Mouse (Mus musculus) myocyte (in vitro differentiated cells): ENCODE results near the gene Gapdh. TPM values are rescaled to one million over a fixed set of nuclear protein-coding genes. Genes with fewer than 3 reads are reported as not detected.

ENCODE experiments used
- H3K27me3 ChIP-seq: one replicate; pipeline ENCODE4 v1.6.1; 2011; ENCODE audit not compliant: control insufficient read depth, insufficient read depth, insufficient read length
- H3K36me3 ChIP-seq: one replicate; pipeline ENCODE4 v1.6.1; 2011; ENCODE audit not compliant: control insufficient read depth, insufficient read depth
- H3K4me2 ChIP-seq: one replicate; pipeline ENCODE4 v1.6.1; 2011; ENCODE audit warnings: low read depth, control low read depth
- H3K4me3 ChIP-seq: one replicate; pipeline ENCODE4 v1.5.1; 2011; ENCODE audit warnings: mild to moderate bottlenecking, control low read depth, moderate library complexity
- H3K79me2 ChIP-seq: one replicate; pipeline ENCODE4 v1.6.1; 2011; ENCODE audit not compliant: control insufficient read depth, insufficient read depth
- H3ac ChIP-seq: one replicate; pipeline ENCODE4 v1.6.1; 2011; ENCODE audit not compliant: control insufficient read depth, insufficient read length
- CEBPB ChIP-seq: IDR thresholded peaks from 2 replicates; pipeline ENCODE4 v1.6.1; 2011; ENCODE audit warnings: mild to moderate bottlenecking, moderate library complexity; ENCODE audit not compliant: poor library complexity, insufficient read depth, severe bottlenecking
- E2F4 ChIP-seq: IDR thresholded peaks from one replicate; pipeline ENCODE4 v1.6.1; 2011; ENCODE audit warnings: mild to moderate bottlenecking, control low read depth, moderate library complexity; ENCODE audit not compliant: insufficient read depth
- MAX ChIP-seq: IDR thresholded peaks from one replicate; pipeline ENCODE4 v1.6.1; 2011; ENCODE audit warnings: low read depth, mild to moderate bottlenecking, control low read depth
- MYOD1 ChIP-seq, 3 experiments: IDR thresholded peaks; one replicate each; pipeline ENCODE4 v1.6.1; 2011; ENCODE audit warnings: control low read depth in 2 of 3, low read depth in 2 of 3, mild to moderate bottlenecking in 2 of 3, moderate library complexity in 1 of 3; ENCODE audit not compliant: insufficient read length in 2 of 3, control insufficient read depth in 1 of 3
- MYOG ChIP-seq, 3 experiments: IDR thresholded peaks; one replicate each; pipeline ENCODE4 v1.6.1; 2011; ENCODE audit warnings: control low read depth in 2 of 3, low read depth in 2 of 3, mild to moderate bottlenecking in 2 of 3; ENCODE audit not compliant: insufficient read length in 2 of 3, control insufficient read depth in 1 of 3, insufficient read depth in 1 of 3
- POLR2A ChIP-seq: IDR thresholded peaks from one replicate; pipeline ENCODE4 v1.6.1; 2011; ENCODE audit warnings: low read depth, mild to moderate bottlenecking, control low read depth, moderate library complexity; ENCODE audit not compliant: insufficient read length
- POLR2AphosphoS2 ChIP-seq: IDR thresholded peaks from one replicate; pipeline ENCODE4 v1.6.1; 2011; ENCODE audit warnings: low read depth, control low read depth; ENCODE audit not compliant: insufficient read length
- REST ChIP-seq: IDR thresholded peaks from one replicate; pipeline ENCODE4 v1.6.1; 2011; ENCODE audit warnings: mild to moderate bottlenecking, control low read depth, moderate library complexity; ENCODE audit not compliant: insufficient read depth, insufficient read length
- SRF ChIP-seq: IDR thresholded peaks from one replicate; pipeline ENCODE4 v1.6.1; 2011; ENCODE audit warnings: low read depth; ENCODE audit not compliant: control insufficient read depth, insufficient read length
- TCF12 ChIP-seq: IDR thresholded peaks from one replicate; pipeline ENCODE4 v1.6.1; 2011; ENCODE audit warnings: mild to moderate bottlenecking, control low read depth; ENCODE audit not compliant: poor library complexity, insufficient read depth, severe bottlenecking
- TCF3 ChIP-seq: IDR thresholded peaks from one replicate; pipeline ENCODE4 v1.6.1; 2011; ENCODE audit warnings: low read depth, control low read depth; ENCODE audit not compliant: insufficient read length
- polyA plus RNA-seq: library from polyadenylated mRNA; unstranded; fragments of >200 nt; fragmentation: generic; extraction: Trizol; gene quantifications from one replicate; pipeline ENCODE4 v1.2.1, GENCODE M21; 2012; ENCODE audit warnings: missing spikeins

Gapdh gene
- polyA plus RNA-seq, 1 experiment: 9,871 TPM

DNA sequence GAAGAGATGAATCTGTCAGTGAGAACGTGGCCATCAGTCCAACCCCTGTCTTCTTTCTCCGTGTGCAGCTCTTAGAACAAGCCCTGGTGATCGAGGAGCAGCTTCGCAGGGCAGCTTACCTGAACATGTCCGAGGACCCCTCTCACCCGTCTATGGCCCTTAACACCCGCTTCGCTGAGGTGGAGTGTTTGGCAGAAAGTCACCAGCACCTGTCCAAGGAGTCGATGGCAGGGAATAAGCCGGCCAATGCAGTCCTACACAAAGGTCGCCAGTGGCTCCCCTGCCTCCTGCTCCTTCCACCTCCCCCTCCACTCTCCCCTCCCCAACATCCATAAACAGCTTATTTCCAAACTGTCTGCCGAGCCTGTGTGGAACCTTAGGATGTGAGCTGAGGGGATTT, 37.5 kb downstream of the Gapdh start:
- Histone ChIP-seq H3K4me2 (no peak overlapping the region), H3ac (no peak overlapping the region), H3K79me2 (peaks cover 20% of the 10 kb centered on the region), H3K27me3 (no peaks in the 10 kb centered on the region), H3K36me3 (peaks cover 41% of the 10 kb centered on the region), H3K4me3 (no peak overlapping the region)
- TF ChIP-seq TCF3 (no peak), SRF (no peak), MYOD1 (IDR thresholded peaks at IDR 0.05; ENCODE audit: control insufficient read depth in 1 of 3, insufficient read length in 2 of 3, low read depth in 2 of 3) (no peak), CEBPB (no peak), POLR2AphosphoS2 (no peak)

DNA sequence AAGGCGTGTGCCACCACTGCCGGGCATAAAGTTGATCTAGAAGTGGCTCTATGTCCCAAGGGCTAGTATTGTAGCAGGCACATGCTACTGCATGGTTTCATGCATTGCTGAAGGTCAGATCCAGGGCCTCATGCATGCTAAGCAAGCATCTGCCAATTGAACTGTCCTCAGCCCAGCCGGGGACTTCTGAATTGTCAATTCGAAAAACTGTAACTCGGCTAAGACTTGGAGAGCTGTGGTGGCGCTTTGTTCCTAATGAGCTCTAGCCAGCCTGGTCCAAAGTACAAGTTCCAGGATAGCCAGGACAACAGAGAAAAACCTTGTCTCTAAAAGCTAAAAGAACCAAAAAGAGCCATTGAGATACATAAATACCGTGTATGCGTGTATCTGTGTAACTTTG, 46.9 kb downstream of the Gapdh start:
- no peaks in the 10 kb centered on the region for H3K79me2 ChIP-seq
- H3K36me3 ChIP-seq: peaks cover 88% of the 10 kb centered on the region
- H3K4me3 ChIP-seq: no peak overlapping the region
- H3K4me2 ChIP-seq: no peak overlapping the region
- no peak for TF ChIP-seq MYOD1 (IDR thresholded peaks at IDR 0.05; ENCODE audit: control insufficient read depth in 1 of 3, insufficient read length in 2 of 3, low read depth in 2 of 3)
- no peak for TF ChIP-seq SRF
- TF ChIP-seq MAX: no peak
- TF ChIP-seq POLR2AphosphoS2: no peak
- no peak for TF ChIP-seq CEBPB
- TF ChIP-seq E2F4: no peak
- TF ChIP-seq MYOG (IDR thresholded peaks at IDR 0.05; ENCODE audit: control insufficient read depth in 1 of 3, insufficient read depth in 1 of 3, insufficient read length in 2 of 3, low read depth in 2 of 3): no peak
- TF ChIP-seq TCF3: no peak
- no peak for TF ChIP-seq REST
- H3K27me3 ChIP-seq: no peaks in the 10 kb centered on the region
- no peak overlapping the region for H3ac ChIP-seq

DNA sequence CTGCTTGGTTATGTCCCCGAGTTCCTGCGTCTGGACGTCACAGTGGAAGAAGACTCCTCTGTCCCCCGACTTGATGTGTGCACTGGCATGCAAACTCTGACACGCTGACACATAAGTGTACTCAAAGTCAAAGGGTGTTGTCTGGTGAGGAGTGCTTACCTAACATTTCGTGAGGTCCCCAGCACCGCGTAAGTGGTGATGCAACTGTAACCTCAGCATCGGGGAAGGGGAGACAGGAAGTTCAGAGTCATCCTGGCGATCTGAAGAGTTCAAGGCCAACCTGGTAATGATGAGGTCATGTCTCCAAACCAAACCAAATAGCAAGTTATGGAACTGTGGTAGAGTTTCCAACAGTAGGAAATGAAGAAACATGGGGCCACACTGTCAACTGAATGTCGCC, 53.7 kb downstream of the Gapdh start:
- no peak for TF ChIP-seq CEBPB
- TF ChIP-seq TCF3: no peak
- no peak for TF ChIP-seq SRF
- TF ChIP-seq POLR2A: peak; percentile 17
- TF ChIP-seq TCF12: no peak
- TF ChIP-seq REST: no peak
- Histone ChIP-seq H3K4me2 (no peak overlapping the region), H3K27me3 (no peaks in the 10 kb centered on the region), H3K4me3 (no peak overlapping the region), H3K79me2 (no peaks in the 10 kb centered on the region), H3ac (no peak overlapping the region), H3K36me3 (peaks cover 83% of the 10 kb centered on the region)

Other genes starting within 250 kb of the Gapdh start
- gene Ptms, start 246.4 kb downstream of the Gapdh start, polyA plus RNA-seq: 1,462 TPM
- gene Mlf2, start 235.1 kb downstream of the Gapdh start, polyA plus RNA-seq: 384 TPM
- gene Cops7a, start 200.9 kb downstream of the Gapdh start, polyA plus RNA-seq: 142 TPM
- gene Pianp, start 169.8 kb downstream of the Gapdh start, polyA plus RNA-seq: 1.1 TPM
- 20.8 TPM for gene Zfp384, start 157.3 kb downstream of the Gapdh start, polyA plus RNA-seq
- 31.2 TPM for gene Ing4, start 126.7 kb downstream of the Gapdh start, polyA plus RNA-seq
- gene Acrbp, start 116.8 kb downstream of the Gapdh start, polyA plus RNA-seq: 1.4 TPM
- not detected for gene Lpar5, start 98.5 kb downstream of the Gapdh start, polyA plus RNA-seq
- 133 TPM for gene Chd4, start 70.5 kb downstream of the Gapdh start, polyA plus RNA-seq
- gene Nop2, start 34.6 kb downstream of the Gapdh start, polyA plus RNA-seq: 55.4 TPM
- gene Iffo1, start 21.2 kb downstream of the Gapdh start, polyA plus RNA-seq: 244 TPM
- gene Ncapd2, start 25.2 kb upstream of the Gapdh start, polyA plus RNA-seq: 34.7 TPM
- gene Mrpl51, start 25.3 kb upstream of the Gapdh start, polyA plus RNA-seq: 132 TPM
- 6.5 TPM for gene Vamp1, start 49.1 kb upstream of the Gapdh start, polyA plus RNA-seq
- gene Tapbpl, start 65.4 kb upstream of the Gapdh start, polyA plus RNA-seq: 6.5 TPM
- gene Cd27, start 70.5 kb upstream of the Gapdh start, polyA plus RNA-seq: 1.5 TPM
- gene Tuba3a, start 119.6 kb upstream of the Gapdh start, polyA plus RNA-seq: not detected
- gene Ltbr, start 147.4 kb upstream of the Gapdh start, polyA plus RNA-seq: 79.0 TPM
- 0.20 TPM for gene Scnn1a, start 154.2 kb upstream of the Gapdh start, polyA plus RNA-seq
- 84.5 TPM for gene Tnfrsf1a, start 182.9 kb upstream of the Gapdh start, polyA plus RNA-seq
- 0.14 TPM for gene Plekhg6, start 214.3 kb upstream of the Gapdh start, polyA plus RNA-seq